Mouse (Mus musculus): ENCODE data around the gene Ip6k3.

Gene Ip6k3

GRCm38 (mm10) chr17:27122701-27123100 lies 44.9 kb downstream of the Ip6k3 start:
- no peak for DNase-seq (ENCODE audit: low spot score in 2 of 2)

GRCm38 (mm10) chr17:27121781-27122180 lies 45.8 kb downstream of the Ip6k3 start:
- DNase-seq (ENCODE audit: low spot score in 2 of 2) = no peak

- no peak for DNase-seq (ENCODE audit: low spot score in 2 of 2)
Observed at GRCm38 (mm10) chr17:27121266-27121665, 46.3 kb downstream of the Ip6k3 start.

- DNase-seq (ENCODE audit: low spot score in 2 of 2) = peak in 1 of 2 experiments; percentile 52
Observed at GRCm38 (mm10) chr17:27120561-27121024, 47.0 kb downstream of the Ip6k3 start.

GRCm38 (mm10) chr17:27119954-27120353 lies 47.6 kb downstream of the Ip6k3 start:
- DNase-seq (ENCODE audit: low spot score in 2 of 2) = no peak

- no peak for DNase-seq (ENCODE audit: low spot score in 2 of 2)
Observed at GRCm38 (mm10) chr17:27119540-27119895, 48.1 kb downstream of the Ip6k3 start.

- DNase-seq (ENCODE audit: low spot score in 2 of 2) = no peak
Observed at GRCm38 (mm10) chr17:27118676-27119539, 48.7 kb downstream of the Ip6k3 start.

GRCm38 (mm10) chr17:27110072-27110471 lies 57.5 kb downstream of the Ip6k3 start:
- DNase-seq (ENCODE audit: low spot score in 2 of 2) = no peak

GRCm38 (mm10) chr17:27107936-27108335 lies 59.7 kb downstream of the Ip6k3 start:
- DNase-seq (ENCODE audit: low spot score in 2 of 2) = no peak

- peak in 1 of 2 experiments; percentile 52 for DNase-seq (ENCODE audit: low spot score in 2 of 2)
Observed at GRCm38 (mm10) chr17:27106745-27107144, 60.9 kb downstream of the Ip6k3 start.

GRCm38 (mm10) chr17:27105698-27106470 lies 61.7 kb downstream of the Ip6k3 start:
- DNase-seq (ENCODE audit: low spot score in 2 of 2) = peak in 1 of 2 experiments; percentile 31

GRCm38 (mm10) chr17:27101675-27102074 lies 65.9 kb downstream of the Ip6k3 start:
- DNase-seq (ENCODE audit: low spot score in 2 of 2) = no peak

GRCm38 (mm10) chr17:27095690-27096089 lies 71.9 kb downstream of the Ip6k3 start:
- DNase-seq (ENCODE audit: low spot score in 2 of 2) = no peak

Measured in spleen, postnatal 10 days (tissue).